Mouse (Mus musculus): ENCODE measurements at regions not wholly inside any gene's neighbourhood (a gene's known extent, or its start where the extent isn't known, plus 50 kb on each side); places are given as distances from the start of the nearest gene placed in this dataset.

DNA sequence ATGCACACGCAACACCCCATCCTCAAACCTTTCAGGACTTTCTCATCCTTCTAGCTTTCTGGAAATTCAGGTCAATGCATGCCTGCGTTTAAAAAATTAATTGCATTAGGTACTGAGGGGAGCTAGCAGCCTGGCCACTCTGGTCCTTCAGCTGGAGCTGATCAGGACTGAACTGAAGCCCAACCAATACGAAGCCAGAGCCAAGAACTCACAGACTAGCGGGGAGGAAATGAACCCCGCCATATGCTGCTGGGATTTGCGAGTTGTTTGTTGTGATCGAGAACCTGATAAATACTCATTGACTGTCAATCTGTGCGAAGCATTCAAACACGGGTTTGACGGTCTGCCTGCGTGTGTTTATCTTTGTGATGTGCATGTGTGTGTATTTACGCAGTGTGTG is 177.2 kb upstream of the Rora start:
- no peak for DNase-seq

DNA sequence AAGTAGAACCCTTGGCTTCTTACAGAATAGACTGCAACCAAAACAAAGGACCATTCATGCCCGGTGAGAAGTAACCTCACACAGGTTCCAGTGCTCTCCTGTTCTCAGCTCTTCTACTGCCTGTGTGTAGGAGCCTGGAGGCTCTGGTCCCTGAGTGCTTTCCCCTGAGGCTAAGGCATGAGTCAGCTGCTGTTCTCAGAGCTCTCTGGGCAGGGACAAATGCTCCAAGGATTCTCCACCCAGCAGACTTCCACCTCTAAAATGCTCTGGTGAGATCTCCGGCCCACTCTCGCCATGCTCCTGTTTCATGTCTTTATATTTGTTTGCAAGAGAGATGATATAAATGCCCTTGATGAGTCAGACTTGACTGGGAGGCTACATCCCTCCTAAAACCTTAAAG is 176.1 kb upstream of the Rora start:
- DNase-seq = no peak

DNA sequence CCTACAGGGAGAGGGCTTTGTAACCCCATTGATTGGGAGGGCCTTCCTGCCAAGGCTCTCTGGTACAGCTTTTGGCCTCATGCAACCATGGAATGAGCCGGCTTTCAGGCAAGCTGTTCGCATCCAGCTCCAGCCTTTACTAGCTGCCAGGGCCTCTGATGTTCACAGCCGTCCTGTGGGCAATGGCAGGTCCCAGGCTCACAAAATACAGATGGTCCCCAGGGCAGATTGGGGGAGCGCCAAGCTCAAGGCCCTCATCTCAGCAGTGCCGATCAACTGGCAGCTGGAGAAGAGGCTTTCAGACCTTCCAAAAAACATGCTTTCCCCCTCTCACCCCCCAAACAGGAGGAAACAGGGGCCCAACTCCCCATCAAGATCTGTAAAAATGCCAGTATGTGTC is 166.9 kb upstream of the Rora start:
- DNase-seq = peak; percentile 6 to 15

DNA sequence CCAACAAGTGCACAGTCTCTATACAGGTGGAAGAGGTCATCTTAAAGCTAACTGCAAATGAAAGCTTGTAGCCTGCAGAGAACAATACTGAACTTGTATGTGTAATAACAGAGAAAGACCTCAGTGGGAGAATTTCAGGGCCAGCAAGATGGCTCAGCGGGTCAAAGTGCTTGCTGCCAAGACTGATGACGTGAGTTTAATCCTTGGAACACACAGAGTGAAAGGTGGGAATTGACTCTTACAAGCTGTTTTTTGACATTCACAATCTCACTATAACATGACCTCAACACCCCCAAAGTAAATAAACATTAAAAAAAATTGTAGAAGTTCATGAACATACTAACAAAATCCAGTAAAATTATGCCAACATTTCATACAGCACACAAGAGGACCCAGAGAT is 162.4 kb upstream of the Rora start:
- no peak for DNase-seq

DNA sequence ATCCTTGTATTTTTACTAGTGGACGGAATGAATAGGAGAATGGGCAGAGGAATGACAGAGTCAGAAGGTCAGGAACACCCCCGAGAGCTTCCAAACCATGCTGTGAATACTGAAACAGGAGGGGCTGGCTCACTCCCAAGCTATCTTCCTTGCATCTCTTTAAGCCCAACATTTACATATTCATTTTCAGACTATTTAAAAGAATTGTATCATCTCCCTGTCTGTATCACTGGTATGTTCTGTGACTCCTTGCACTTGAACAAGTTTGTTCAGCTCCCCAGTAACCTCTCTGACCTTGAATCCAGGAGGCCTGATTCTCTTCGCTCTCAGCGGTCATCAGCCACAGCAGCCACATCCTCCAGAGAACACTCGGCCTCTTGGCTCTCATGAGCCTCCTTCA is 132.4 kb upstream of the Rora start:
- DNase-seq = no peak

DNA sequence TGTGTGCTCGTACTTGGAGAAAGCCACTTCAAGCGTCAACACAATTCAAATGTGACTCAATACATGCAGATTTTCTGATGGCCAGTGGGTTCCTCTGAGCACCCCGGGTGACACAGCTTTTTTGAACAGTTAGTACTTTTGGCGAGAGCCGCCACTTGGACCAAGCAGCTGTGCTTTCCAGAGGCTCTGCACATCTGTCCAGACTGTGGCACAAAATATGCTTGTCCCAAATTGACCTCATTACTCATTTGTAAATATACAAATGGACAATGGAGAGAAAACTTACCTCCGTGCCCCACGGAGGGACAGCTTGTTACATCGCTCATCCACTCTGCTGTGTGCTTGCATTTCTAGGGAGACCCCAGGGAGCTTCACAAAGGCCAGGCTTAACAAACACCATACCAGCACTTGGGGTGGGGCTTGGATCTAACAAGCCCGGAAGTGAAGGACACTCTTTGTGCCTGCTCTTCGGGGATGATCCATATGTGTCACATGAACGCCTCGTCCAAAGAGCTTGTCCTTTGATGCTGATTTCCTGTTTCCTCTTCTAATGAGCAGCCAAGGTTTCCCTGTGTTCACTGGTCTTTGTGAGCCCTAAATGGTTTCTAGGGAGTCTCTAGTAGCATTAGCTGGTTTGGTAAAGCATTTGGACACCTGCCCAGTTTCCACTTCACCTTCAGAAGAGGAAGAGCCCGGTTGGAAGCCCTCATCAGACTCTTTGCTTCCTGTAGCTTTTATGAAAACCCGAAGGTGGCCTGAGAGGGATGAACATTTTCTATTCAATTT is 91.6 kb upstream of the Rora start:
- DNase-seq = no peak

DNA sequence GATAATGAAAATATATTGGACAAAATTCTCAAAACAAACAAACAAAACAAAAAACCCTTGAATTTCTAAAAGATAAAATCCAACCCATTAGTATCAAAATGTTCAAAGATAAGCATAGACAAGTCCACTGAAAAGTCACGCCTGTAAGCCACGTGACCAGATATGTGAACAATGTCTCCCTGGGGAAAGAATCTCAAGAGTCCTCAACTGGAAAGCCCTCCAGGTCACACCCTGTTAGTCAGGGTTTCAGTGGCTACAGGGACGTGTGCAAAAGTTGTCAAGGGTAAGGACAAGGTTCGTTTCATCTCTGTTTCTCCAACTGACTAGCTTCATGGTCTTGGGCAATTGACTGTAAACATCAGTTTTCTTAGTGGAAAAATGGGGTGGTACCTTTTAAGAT is 90.4 kb upstream of the Rora start:
- DNase-seq = no peak

DNA sequence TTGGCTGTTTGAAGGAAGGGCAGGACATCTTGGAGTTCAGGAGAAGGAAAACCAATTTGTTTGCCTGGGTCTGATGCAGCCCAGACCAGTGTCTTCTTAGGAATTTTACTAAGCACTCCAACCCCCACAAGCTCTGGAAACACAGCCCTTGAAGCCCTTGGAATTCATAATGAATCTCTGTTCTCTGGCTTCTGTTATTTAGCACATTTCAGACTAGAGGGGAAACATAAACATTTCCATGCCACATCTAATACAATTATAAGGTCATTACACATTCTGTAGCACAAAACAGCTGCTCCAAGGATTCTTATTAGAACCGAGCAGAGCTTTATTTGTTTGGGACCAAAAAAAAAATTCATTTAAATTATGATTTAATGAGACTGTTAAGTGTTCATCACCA is 67.8 kb upstream of the Rora start:
- DNase-seq = no peak

DNA sequence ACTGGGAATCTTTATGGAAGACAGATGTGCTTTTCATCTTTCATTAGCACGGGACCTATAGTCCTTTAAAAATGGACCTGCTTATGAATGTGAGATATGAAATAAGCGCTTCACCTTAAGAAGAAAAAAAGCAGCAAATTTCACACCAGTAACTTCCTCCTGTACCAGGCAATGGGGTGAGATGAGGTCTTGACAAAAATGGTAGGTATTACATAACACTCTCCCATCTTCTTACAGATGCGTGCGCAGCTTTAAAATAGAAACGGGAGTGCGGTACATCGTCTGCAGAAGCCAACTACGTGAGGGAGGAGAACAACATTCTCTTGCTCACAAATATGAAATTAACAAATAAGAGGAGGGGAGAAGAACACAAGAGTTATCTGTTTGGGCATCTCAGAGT is 62.6 kb upstream of the Rora start:
- DNase-seq = no peak

DNA sequence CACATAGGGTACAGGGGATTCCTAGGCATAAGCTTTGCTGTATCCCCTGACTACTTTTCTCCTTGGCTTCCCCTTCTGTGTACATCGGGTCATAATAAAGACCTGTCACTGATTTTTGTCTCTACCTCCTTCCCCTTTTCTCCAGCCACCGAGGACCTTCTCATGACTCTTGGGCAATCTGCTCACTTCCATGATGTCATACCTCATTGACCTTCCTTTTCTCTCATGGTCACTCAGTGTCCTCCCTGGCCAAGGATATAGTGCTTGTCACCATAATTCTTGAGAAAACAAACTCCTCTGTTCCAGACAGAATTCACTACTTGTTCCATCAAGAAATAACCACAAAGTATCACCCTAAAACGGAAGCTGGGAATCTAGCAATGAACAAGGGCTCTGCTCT is 60.6 kb upstream of the Rora start:
- DNase-seq = no peak

DNA sequence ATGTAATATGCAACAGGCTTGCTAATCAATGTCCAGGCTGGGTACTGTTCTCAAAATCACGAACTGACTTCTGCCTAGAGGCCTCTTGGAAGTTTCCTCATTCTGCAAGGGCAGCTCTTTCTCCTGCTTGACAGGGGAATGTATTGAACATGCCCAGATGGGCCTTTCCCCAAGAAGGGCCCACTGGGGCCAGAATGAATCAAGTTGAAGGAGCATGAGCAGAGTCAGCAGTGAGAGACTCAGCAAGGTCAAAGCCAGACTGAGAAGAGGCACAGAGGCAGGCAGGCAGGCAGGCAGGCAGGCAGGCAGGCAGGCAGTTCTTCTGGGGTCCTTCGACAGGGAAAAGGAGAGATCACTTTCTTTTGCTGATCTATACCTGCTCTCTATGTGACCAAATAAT is 59.0 kb upstream of the Rora start:
- DNase-seq = no peak

Data from cerebellum, adult 18-20 months (tissue).